Mouse (Mus musculus) liver, embryonic 14.5 days (tissue): Measurements from ENCODE around the gene Pde10a.

Experiments
- CTCF ChIP-seq: IDR thresholded peaks from 2 replicates; pipeline ENCODE4 v1.5.1; 2016; ENCODE audit warnings: antibody characterized with exemption, low read depth, control low read depth
- EP300 ChIP-seq: IDR thresholded peaks from 2 replicates; pipeline ENCODE4 v1.6.1; 2016; ENCODE audit warnings: antibody characterized with exemption, low read depth

DNA sequence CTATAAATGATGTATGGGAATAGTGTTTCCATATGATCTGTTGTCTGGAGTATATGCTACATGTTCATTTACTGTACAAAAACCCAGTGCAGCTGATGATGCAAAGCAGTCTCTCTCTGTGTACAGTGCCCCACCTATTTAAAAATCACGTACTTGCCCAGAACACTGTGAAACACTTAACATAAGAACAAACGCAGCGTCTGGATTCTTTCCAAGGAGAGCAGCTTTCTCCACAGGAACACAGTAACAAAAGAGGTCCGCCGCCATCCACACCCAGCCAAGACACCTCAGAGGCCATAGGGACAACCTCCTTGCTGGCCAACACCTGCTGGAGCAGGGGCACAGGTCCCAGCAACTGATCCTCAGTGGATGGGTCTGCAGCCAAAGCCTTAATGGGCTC is 460.5 kb downstream of the Pde10a start:
- TF ChIP-seq CTCF (no peak), EP300 (no peak)
